Mouse (Mus musculus): ENCODE data around the gene Elp4. TPM values are rescaled to one million over a fixed set of nuclear protein-coding genes. Genes with fewer than 3 reads are reported as not detected.

Elp4 gene
- polyA plus RNA-seq, 1 experiment from 2014 or later = 39.5 TPM

GRCm38 (mm10) chr2:105705320-105705719, 199.0 kb downstream of the Elp4 start:
- H3K4me1 ChIP-seq = peaks cover 3% of the 10 kb centered on the region; the same call in 1 of the 2 replicates
- no peaks in the 10 kb centered on the region for H3K9me3 ChIP-seq
- no peak overlapping the region for H3K4me3 ChIP-seq
- no peak overlapping the region for H3K4me2 ChIP-seq (replicated peaks)
- ATAC-seq (ENCODE audit: low FRiP score, low read depth) = no peak
- H3K9ac ChIP-seq = no peak overlapping the region
- WGBS = 68% methylated on average over 2 of the region's 2 CpGs
- H3K36me3 ChIP-seq = no peaks in the 10 kb centered on the region
- H3K27ac ChIP-seq = no peak overlapping the region
- H3K27me3 ChIP-seq = no peaks in the 10 kb centered on the region

GRCm38 (mm10) chr2:105702586-105702985, 201.8 kb downstream of the Elp4 start:
- ATAC-seq (ENCODE audit: low FRiP score, low read depth) = no peak
- no peak overlapping the region for H3K4me2 ChIP-seq (replicated peaks)

GRCm38 (mm10) chr2:105701781-105702180, 202.6 kb downstream of the Elp4 start:
- H3K4me3 ChIP-seq = no peak overlapping the region
- H3K27me3 ChIP-seq = no peaks in the 10 kb centered on the region
- H3K27ac ChIP-seq = no peak overlapping the region
- H3K9ac ChIP-seq = no peak overlapping the region
- no peaks in the 10 kb centered on the region for H3K36me3 ChIP-seq
- no peaks in the 10 kb centered on the region for H3K9me3 ChIP-seq
- no peaks in the 10 kb centered on the region for H3K4me1 ChIP-seq
- ATAC-seq (ENCODE audit: low FRiP score, low read depth) = no peak
- no peak overlapping the region for H3K4me2 ChIP-seq (replicated peaks)
- 83% methylated on average over 4 of the region's 4 CpGs for WGBS

More at GRCm38 (mm10) chr2:105702586-105702985, 201.8 kb downstream of the Elp4 start:
- no peaks in the 10 kb centered on the region for H3K4me1 ChIP-seq
- H3K36me3 ChIP-seq = no peaks in the 10 kb centered on the region
- H3K4me3 ChIP-seq = no peak overlapping the region
- no peaks in the 10 kb centered on the region for H3K27me3 ChIP-seq
- H3K9me3 ChIP-seq = no peaks in the 10 kb centered on the region
- WGBS = 82% methylated on average over 10 of the region's 10 CpGs
- no peak overlapping the region for H3K9ac ChIP-seq
- H3K27ac ChIP-seq = no peak overlapping the region

GRCm38 (mm10) chr2:105698631-105699030, 205.7 kb downstream of the Elp4 start:
- H3K27me3 ChIP-seq = no peaks in the 10 kb centered on the region
- 89% methylated on average over 2 of the region's 2 CpGs for WGBS
- no peak overlapping the region for H3K4me2 ChIP-seq (replicated peaks)
- H3K27ac ChIP-seq = no peak overlapping the region
- no peak overlapping the region for H3K4me3 ChIP-seq
- H3K4me1 ChIP-seq = peaks cover 3% of the 10 kb centered on the region; the same call in 1 of the 2 replicates
- H3K9ac ChIP-seq = no peak overlapping the region
- no peak for ATAC-seq (ENCODE audit: low FRiP score, low read depth)
- H3K9me3 ChIP-seq = no peaks in the 10 kb centered on the region
- no peaks in the 10 kb centered on the region for H3K36me3 ChIP-seq

- Histone ChIP-seq H3K9me3 (no peaks in the 10 kb centered on the region), H3K4me3 (no peak overlapping the region), H3K9ac (no peak overlapping the region)
Measured at GRCm38 (mm10) chr2:105697741-105698140, 206.6 kb downstream of the Elp4 start.

GRCm38 (mm10) chr2:105691296-105691695, 213.1 kb downstream of the Elp4 start:
- no peaks in the 10 kb centered on the region for H3K36me3 ChIP-seq
- no peak overlapping the region for H3K27ac ChIP-seq
- H3K4me2 ChIP-seq (replicated peaks) = no peak overlapping the region
- H3K9me3 ChIP-seq = no peaks in the 10 kb centered on the region
- peaks cover 71% of the 10 kb centered on the region for H3K27me3 ChIP-seq
- no peak overlapping the region for H3K9ac ChIP-seq
- H3K4me3 ChIP-seq = no peak overlapping the region
- 11% methylated on average over 10 of the region's 10 CpGs for WGBS
- ATAC-seq (ENCODE audit: low FRiP score, low read depth) = no peak
- H3K4me1 ChIP-seq = peaks cover 19% of the 10 kb centered on the region

More at GRCm38 (mm10) chr2:105697741-105698140, 206.6 kb downstream of the Elp4 start:
- Histone ChIP-seq H3K27ac (no peak overlapping the region), H3K27me3 (peaks cover 6% of the 10 kb centered on the region), H3K36me3 (no peaks in the 10 kb centered on the region), H3K4me2 (replicated peaks) (no peak overlapping the region), H3K4me1 (peaks cover 3% of the 10 kb centered on the region; the same call in 1 of the 2 replicates)
- ATAC-seq (ENCODE audit: low FRiP score, low read depth) = no peak
- WGBS = 85% methylated on average over 5 of the region's 5 CpGs

GRCm38 (mm10) chr2:105689771-105690639, 214.4 kb downstream of the Elp4 start:
- Histone ChIP-seq H3K4me1 (peaks cover 19% of the 10 kb centered on the region), H3K9ac (no peak overlapping the region), H3K27ac (no peak overlapping the region), H3K4me3 (no peak overlapping the region), H3K36me3 (no peaks in the 10 kb centered on the region), H3K4me2 (replicated peaks) (peak overlapping the region; percentile 27; the same call in 1 of the 2 replicates), H3K27me3 (peaks cover 84% of the 10 kb centered on the region), H3K9me3 (no peaks in the 10 kb centered on the region)
- ATAC-seq (ENCODE audit: low FRiP score, low read depth) = no peak
- WGBS = 2% methylated on average over 28 of the region's 28 CpGs

- Histone ChIP-seq H3K4me2 (replicated peaks) (peak overlapping the region; percentile 27), H3K27ac (no peak overlapping the region), H3K4me1 (peaks cover 19% of the 10 kb centered on the region), H3K9ac (no peak overlapping the region), H3K27me3 (peaks cover 88% of the 10 kb centered on the region), H3K4me3 (0 out of 2 replicates have a peak overlapping the region, but pooled peaks have one; percentile 3), H3K36me3 (no peaks in the 10 kb centered on the region), H3K9me3 (no peaks in the 10 kb centered on the region)
- under 1% methylated on average over 15 of the region's 15 CpGs for WGBS
- ATAC-seq (ENCODE audit: low FRiP score, low read depth) = no peak
Measured at GRCm38 (mm10) chr2:105689304-105689770, 215.0 kb downstream of the Elp4 start.

GRCm38 (mm10) chr2:105688436-105689303, 215.7 kb downstream of the Elp4 start:
- peak overlapping the region; percentile 35 for H3K4me2 ChIP-seq (replicated peaks)
- H3K4me1 ChIP-seq = peaks cover 16% of the 10 kb centered on the region
- no peaks in the 10 kb centered on the region for H3K9me3 ChIP-seq
- H3K9ac ChIP-seq = no peak overlapping the region
- peaks cover 95% of the 10 kb centered on the region for H3K27me3 ChIP-seq
- no peak for ATAC-seq (ENCODE audit: low FRiP score, low read depth)
- H3K27ac ChIP-seq = no peak overlapping the region
- no peaks in the 10 kb centered on the region for H3K36me3 ChIP-seq
- WGBS = 1% methylated on average over 25 of the region's 25 CpGs
- H3K4me3 ChIP-seq = peak overlapping the region; percentile 12; the same call in 1 of the 2 replicates

- peaks cover 16% of the 10 kb centered on the region for H3K4me1 ChIP-seq
- 1% methylated on average over 17 of the region's 17 CpGs for WGBS
- no peak for ATAC-seq (ENCODE audit: low FRiP score, low read depth)
- H3K9me3 ChIP-seq = no peaks in the 10 kb centered on the region
- no peaks in the 10 kb centered on the region for H3K36me3 ChIP-seq
- no peak overlapping the region for H3K27ac ChIP-seq
- no peak overlapping the region for H3K9ac ChIP-seq
- H3K27me3 ChIP-seq = peaks cover 96% of the 10 kb centered on the region
- H3K4me2 ChIP-seq (replicated peaks) = peak overlapping the region; percentile 35
- H3K4me3 ChIP-seq = peak overlapping the region; percentile 12
Measured at GRCm38 (mm10) chr2:105688011-105688410, 216.4 kb downstream of the Elp4 start.

- H3K4me2 ChIP-seq (replicated peaks) = peak overlapping the region; percentile 35
- H3K4me1 ChIP-seq = peaks cover 16% of the 10 kb centered on the region
- no peaks in the 10 kb centered on the region for H3K36me3 ChIP-seq
- peak overlapping the region; percentile 12 for H3K4me3 ChIP-seq
- H3K27ac ChIP-seq = no peak overlapping the region
- H3K9ac ChIP-seq = no peak overlapping the region
- WGBS = 2% methylated on average over 13 of the region's 13 CpGs
- H3K9me3 ChIP-seq = no peaks in the 10 kb centered on the region
- ATAC-seq (ENCODE audit: low FRiP score, low read depth) = peak; percentile 37; the same call in 1 of the 2 replicates
- H3K27me3 ChIP-seq = peaks cover 96% of the 10 kb centered on the region
Measured at GRCm38 (mm10) chr2:105687317-105687991, 216.9 kb downstream of the Elp4 start.

All from limb, embryonic 13.5 days (tissue).